Mouse (Mus musculus): Measurements from ENCODE around the gene Palmd.

Gene Palmd

DNA sequence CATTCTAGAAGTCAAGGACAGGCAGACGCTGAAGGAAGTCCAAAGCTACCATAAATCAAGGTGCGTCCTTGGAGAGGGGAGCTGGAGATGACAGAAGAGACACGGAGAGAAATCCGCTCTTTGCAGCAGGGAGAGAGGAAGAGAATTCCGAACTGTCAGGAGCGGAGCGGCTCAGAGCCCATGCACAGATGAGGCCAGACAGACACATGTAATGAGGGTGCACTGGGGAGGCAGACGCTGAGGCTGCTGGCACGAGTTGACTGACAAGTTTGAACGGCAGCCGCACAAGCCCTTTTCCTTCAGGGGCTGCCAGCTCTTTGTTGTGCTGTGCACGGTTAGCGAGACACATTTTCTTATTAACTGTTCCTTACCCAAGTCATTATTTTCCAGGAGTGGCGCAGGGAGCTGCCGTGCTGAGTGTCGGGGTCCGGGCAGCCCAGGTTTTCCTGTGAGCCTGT is at the start of gene Palmd:
Gene Palmd (minus strand): TSS at position 448 of the 458 bp plus-strand sequence.
- peak in 1 of 2 experiments; percentile 39 for DNase-seq (ENCODE audit: low spot score in 2 of 2)

DNA sequence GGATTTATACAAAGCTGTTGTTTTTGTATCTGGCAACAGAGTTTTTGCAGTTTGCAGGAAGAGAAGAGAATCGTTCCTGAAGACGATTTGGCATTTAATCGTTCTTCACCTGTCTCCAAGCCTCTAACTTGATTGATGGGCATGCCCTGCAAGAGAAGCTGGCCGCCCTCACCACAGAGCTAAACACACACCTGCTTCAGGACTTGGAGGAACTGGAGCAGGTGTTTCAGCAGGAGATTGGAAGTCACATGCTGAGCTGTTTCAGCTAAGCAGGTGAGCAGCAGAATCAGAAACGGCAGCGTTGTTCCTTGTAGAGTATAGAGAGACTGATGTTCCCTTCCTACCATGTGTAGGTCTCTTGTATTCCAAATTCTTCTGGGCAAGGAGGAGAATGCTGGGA is 41.4 kb upstream of the Palmd start:
- no peak for DNase-seq (ENCODE audit: low spot score in 2 of 2)

DNA sequence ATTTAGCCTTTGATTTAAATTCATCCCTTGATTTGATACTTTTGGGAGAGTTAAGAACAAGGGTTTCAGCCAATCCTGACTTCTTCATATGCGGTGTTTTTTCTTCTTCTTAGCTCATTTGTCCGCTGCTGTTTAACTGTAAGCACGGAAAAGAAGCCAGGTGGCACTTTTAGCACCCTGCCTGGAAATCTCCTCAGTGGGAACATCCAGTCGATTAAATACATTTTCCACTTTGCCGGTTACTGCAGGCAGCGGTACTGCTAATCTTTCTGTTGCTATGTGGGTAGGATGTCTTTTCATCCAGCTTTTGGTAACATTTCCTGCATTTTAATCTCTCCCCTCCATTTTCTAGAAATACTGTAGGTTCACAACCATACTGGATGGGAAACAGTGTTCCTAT is 38.6 kb upstream of the Palmd start:
- no peak for DNase-seq (ENCODE audit: low spot score in 2 of 2)

DNA sequence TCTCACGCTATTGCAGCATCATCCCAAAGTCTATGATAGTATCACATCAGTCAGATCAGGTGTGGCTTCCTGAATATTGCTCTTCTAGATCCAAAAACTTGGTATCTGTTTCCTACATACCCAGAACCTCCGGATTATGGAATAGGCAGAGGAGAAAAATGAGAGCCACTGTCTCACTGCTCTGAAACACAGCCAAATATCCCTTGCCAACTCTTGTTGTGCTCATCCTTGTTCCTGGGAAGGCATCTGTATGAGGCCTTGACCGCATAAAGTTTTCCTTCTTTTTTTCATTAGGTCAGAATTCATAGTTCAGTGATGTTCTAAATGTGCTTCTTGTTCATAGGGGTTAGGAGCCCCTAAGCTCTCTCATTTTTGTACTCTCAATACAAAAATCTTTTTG is 37.8 kb upstream of the Palmd start:
- DNase-seq (ENCODE audit: low spot score in 2 of 2): no peak

DNA sequence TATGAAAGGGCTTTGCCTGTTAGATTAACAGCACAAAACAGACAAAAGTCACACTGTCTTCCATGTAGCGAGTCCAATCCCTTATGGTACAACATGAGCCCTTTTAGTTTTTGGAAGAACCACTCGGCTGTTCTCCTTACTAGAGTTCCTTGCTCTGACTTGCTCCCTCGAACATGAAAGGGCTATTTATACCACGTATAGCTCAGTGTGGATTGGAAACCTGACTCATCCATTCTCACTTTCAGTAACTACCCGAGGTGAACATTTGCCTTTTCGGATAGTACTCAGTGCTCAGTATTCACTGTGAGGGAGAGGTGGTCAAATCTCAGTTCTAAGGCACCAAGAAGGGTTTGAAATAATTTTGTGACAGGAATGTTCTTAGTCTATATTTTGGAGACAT is 34.6 kb upstream of the Palmd start:
- no peak for DNase-seq (ENCODE audit: low spot score in 2 of 2)

DNA sequence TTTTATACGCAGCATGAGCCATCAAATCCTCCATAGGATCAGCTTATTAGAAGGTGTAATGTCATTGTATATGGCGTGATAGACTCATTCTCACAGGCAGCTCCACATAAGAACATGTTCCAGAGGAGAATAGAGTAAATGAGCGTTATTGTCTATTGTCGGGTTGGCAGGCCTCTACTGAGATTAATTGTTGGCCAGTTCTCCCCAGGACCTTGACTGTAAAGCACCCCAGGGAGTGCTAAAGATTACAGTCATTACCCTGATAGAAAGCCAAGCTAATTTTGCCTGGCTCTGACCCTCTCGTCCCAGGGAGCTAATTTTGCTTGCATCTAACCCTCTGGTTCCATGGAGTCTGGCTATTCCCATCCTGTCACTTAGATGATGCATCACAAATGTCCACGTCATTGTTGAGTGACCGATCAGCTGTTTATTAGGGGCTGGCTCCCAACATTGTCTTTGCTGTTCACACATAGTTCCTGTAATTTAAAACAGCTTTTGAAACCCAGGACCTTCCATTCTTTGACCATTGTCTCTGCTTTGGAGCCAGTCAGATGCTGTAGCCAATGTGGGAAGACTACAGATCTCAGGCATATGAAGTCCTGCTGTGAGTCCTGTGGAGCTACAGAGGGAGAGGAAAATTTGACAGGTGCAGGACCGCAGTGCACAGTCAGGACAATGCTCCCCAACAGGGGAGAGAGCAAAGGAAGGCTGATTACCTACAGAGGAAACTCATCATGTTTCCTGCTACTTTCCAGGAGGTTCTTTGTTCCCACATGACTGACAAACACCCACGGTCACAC is 33.1 kb upstream of the Palmd start:
- DNase-seq (ENCODE audit: low spot score in 2 of 2): no peak

DNA sequence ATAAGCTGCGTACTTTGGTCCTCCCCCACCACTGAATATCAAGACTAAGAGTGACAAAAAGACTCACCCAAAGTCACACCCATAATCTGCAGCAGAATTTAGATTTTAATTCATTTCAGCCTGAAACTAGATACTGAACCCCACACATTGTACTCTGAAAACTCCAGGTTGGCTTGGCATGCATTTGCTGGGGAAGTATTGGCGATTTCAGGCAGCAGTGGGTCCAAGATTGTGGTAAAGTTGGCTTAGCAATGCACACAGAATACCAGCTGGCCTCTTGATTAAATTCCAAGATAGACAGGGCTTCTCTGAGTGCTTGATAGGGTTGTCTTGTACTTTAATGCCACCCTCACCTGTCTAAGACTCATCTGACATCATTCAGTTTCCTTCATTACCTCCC is 24.2 kb upstream of the Palmd start:
- no peak for DNase-seq (ENCODE audit: low spot score in 2 of 2)

DNA sequence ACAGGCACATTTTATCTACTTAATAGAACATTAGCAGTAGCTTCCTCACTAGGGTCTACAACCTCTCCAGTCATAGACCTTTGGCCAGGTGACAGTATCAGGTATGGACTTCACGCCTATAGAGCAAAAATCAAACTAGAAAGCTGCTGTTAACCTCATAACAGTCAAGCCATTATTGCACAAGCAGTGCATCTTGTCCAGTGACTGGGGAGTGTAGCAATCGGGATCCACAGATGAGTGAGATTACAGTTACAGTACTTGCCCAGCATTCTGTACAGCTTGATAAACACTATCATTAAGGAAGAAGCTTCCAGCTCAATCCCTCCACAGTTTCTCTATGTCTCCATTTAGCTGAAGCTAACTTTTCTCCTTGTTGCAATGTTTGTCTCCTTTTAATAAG is 22.4 kb upstream of the Palmd start:
- DNase-seq (ENCODE audit: low spot score in 2 of 2): no peak

DNA sequence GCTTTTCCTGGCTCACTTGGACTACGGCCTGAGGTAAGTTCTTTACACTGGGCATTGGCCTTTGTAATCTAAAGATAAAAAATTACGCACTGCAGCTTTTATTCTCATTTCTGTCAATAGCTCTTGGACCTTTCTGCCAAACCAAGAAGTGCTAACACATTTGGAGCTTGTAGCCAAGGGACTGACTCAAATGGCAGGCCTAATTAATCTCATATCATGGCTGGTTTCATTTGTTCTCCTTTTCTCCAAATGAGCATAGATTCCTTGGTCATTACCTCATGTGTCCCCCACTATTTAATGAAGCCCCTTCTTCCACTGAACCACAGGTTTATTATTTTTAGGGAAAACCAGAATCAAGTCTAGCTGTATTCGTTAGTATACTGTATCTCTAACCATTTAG is 19.4 kb upstream of the Palmd start:
- DNase-seq (ENCODE audit: low spot score in 2 of 2): no peak

DNA sequence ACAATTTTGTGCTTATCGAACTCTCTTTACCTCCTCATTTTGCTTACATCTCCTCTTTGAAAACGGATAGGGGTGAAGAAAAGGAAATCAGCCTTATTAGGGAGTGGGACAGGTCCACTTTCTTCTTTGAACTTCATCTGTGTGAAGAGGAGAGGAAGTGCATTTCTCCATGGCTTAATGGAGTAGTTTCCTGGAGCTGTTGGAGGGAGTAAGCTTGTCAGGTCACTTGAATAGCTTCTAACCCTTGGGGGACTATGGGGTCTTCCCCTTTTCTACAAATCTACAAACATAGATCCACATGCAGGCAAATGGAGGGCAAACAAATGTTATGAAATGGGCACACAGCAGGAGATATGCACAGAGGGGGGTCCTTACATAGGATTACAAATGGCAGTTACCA is 17.7 kb upstream of the Palmd start:
- DNase-seq (ENCODE audit: low spot score in 2 of 2): no peak

DNA sequence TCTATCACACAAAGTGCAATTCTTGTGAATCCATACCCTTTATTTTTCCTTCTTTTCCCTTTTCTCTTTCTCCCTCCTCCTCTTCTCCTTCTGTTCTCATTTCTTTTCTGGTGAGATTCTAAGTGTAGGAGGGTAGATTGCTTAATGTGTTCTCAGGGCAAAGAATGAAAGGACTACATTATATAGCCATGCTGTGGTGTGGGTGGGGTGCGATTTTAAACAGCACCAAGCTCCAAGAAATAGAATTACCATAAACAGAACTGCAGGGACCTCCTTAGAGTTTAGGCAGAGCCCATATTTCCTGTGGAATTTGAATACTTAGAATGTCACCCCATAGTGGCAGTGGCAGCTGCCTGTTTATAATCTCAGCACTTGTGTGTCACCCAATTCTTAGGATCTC is 17.0 kb upstream of the Palmd start:
- DNase-seq (ENCODE audit: low spot score in 2 of 2): no peak

DNA sequence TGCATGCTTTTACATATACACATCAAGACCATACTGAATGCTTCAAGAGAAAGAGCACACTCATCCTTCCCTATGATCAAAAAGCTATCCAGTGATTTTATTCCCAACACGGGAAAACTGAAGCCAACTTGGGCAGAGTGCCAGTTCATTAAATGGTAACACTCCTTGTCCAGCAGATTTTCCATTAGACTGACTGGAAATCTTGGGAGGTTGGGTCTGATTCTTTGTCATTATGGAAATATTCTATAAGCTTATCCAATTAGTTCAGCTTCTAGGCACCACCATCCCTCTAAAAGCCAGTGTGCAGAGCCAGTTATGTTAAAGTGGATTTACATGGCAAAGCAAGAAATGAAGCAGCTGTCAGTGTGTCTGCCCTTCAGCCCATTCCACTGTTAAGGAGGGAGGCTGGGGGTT is 16.3 kb upstream of the Palmd start:
- DNase-seq (ENCODE audit: low spot score in 2 of 2): no peak

DNA sequence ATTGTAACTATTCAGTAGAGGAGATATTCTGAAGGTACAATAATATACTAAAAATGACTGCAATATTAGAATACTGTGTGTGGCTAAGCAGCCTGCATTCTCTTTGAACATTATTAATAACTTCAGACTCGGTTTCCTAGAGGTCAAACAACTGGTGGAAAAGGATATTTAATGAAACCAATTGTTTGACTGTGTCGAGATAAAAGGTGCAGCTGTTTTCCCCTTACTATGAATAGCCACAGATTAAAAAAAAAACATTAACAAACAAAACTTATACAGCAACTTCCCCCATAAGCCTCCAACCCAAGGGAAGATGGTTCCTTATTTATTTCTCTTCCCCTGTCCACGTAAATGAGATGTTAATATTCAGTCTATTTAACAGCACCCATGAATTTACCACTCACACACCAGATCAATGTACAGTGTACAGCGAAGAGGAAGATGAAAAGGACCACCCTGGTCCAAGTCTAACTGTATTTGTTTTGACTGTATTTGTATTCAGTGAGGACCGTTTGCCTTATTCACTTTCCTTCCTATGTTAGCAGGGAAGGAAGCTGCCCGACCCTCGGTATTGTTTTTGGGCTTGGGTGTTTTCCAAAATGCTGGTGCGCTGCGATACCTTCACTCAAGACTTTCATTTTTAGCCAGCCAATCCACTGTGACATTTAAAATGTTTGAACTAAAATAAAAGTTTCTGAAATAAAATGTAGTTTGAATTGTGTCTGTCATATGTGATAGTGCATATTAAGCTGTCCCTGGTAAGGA is 13.2 kb upstream of the Palmd start:
- DNase-seq (ENCODE audit: low spot score in 2 of 2): no peak

DNA sequence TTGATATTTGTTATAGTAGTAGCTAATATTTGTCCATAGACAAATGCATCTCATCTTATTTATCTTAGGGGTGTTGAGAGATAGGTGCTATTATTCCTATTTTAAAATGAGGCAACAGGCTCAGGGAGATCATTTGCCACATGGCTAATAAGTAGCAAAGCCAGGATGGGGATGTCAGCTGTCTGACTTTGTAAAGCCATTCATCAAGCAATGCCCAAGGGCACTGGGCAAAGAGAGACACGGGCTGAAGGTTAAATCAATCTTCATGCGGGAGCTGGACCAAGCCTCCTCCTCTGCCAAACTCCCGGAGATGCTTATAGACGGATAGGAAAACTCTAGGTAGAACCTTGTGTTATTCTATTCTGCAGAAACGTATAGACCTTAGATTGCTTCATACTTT is 999 bp upstream of the Palmd start:
- DNase-seq (ENCODE audit: low spot score in 2 of 2): no peak

DNA sequence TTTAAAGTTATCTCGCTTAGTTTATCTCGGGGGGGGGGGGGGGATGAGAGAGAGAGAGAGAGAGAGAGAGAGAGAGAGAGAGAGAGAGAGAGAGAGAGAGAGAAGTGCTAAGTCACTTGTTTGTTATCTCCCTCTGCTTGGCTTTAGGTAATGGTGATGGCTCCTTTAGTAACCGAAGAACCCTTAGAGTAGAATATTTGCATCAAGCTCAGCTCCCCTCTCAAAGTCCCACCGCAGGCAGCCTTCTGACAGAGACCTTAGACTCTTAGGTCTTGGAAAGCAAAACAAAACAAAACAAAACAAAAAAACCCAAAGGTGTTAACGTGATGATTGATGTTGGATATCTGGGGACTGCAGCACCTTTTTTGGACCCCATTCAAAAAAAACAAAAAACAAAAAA is 216 bp upstream of the Palmd start:
- DNase-seq (ENCODE audit: low spot score in 2 of 2): no peak

DNA sequence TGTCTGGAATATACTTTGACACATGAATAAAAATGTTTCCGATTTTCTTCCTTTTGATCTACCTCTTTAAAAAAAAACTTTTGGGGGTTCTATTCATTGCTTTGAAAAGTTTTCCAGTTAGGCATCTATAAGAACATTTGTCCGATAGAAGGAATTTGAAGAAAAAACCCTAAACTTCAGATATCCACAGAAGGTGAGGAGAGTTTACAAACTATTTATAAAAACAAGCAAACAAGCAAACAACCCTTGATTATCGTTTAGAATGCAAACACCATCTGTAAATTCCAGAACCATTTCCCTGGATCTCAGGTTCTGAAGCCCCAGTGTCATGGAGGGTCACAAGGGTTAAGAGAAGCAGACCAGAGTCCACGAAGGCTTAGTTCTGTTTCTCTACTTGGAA is 820 bp downstream of the Palmd start, which contains the start of gene 4930455H04Rik:
Gene 4930455H04Rik (plus strand): TSS at position 301 of the 400 bp plus-strand sequence.
- DNase-seq (ENCODE audit: low spot score in 2 of 2): no peak

DNA sequence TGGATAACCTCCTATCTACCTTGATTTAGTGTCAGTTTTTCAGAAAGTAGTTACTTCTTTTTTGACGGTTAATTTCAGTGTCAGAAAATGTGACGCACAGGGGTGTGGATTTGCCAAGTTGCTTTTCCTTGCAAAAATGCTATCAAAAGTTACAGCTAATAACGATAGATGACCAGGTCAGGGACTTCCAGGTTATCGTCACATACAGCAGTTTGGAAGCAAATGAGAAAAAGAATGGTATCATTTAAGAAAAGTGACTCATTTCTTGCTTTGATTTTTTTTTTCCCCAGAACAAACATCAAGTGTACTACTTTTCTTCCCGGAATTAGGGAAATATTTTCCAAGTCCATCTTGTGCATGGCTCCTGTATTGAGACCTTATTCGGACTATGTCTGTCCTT is 1.4 kb downstream of the Palmd start:
- DNase-seq (ENCODE audit: low spot score in 2 of 2): no peak

DNA sequence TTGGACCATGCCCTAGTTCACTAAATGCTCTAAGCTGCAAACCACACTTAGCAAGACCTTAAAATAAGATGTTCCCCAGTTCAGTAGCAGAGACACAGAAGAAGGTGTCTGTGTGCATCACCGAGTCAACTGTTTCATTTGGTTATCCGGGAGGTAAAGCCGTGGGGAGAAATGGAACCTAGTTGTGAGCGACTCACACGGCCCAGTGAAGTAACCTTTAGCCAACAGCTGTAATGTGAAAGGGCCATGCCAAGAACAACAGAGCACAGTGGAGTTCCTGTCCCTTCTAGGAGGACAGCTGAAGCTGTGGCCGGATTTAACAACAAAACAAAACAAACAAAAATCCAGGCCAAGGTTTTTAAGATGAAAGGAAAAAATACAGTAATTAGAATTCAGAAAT is 2.0 kb downstream of the Palmd start:
- no peak for DNase-seq (ENCODE audit: low spot score in 2 of 2)

DNA sequence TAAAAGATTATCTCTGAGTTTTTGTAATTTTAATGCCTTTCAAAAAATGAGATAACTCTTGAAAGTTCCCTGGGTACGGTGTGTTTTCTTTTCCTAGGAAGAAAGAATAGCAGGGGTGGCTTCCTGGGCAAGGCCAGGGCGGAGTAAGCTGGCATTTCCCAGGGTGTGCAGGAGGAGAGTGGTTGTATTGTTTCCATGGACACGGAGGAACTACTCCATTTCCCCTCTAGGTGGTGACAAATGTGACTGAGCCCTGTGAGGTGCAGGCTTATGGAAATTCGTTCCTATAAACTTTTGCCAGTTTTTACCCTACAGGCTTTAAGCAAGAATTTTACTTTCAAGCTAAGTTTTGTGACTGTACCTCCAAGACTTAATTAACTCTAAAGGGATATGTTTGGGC is 2.6 kb downstream of the Palmd start:
- no peak for DNase-seq (ENCODE audit: low spot score in 2 of 2)

DNA sequence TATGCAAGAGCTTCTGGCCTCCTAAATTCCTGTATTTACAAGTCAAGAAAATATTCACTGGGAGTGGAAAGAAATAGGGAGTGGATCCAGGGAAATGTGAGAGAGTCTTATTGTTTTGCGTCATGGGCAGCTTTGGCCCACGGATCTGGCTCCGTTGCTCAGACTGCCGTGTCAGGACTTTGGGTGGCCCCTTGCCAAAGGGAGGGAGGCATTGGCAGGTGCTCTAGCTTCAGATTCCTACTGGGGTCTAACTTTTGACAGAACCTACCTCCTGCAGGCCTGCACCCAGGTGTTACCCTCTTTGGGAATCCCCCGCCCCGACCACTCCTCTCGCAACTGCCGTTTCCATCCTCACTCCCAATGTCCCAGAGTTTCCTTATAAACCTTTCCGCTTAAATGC is 4.4 kb downstream of the Palmd start:
- DNase-seq (ENCODE audit: low spot score in 2 of 2): no peak

DNA sequence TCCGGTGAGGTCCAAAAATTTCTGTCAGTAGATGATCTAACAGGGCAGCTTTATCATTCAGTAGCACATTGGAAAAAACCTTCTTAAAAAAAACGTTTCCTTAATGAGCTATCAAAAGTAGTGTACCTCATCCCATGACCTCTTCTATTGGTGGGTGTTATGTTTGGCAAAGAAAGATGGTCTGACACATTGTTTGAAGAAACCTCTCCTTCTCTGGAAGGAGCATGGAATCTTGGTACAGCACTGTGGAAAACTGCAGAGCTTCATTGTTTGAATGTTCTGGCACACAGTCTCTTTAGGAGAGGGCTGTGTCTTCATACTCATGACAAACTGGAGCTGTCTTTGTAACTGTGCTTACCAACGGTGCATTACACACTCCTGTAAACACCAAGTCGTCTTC is 5.6 kb downstream of the Palmd start:
- DNase-seq (ENCODE audit: low spot score in 2 of 2): no peak

DNA sequence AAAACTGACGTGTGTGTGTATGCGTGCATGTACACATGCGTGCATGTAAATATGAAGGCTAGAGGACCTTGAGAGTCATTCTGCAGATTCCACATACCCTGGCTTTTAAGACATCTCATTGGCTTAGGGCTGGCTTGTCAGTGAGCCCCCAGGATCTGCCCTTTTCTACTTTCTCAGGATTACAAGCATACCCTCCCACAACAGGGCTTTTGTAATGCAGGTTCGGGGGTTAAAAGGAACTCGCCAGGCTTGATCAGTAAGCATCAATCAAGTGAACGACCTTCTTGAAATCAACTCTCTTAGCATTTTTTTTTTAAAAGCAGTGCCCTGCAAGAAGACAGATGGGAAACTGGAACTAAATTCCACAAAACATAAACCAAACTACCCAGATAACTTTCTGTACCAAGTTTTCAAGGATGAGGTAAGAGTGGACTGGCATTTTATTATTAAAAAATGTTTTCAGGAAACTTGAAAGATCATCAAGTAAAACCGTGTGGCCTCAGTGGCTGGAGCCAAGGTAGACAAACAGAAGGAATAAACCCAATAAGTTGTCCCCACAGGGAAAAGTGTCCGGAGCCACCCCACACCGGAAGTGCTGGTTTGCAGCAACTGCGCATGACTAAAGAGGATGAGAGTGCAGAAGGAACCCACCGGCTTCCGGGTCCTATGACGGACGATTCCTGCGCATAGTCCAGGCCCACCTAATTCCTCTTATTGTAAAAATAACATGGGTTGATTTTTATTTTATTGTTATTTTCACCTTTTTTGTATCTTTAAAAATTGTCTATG is 7.2 kb downstream of the Palmd start:
- no peak for DNase-seq (ENCODE audit: low spot score in 2 of 2)

All from urinary bladder, adult 18-20 months (tissue).